Mouse (Mus musculus) right cerebral cortex, postnatal 25 days (tissue): ENCODE measurements at regions not wholly inside any gene's neighbourhood (a gene's known extent, or its start where the extent isn't known, plus 50 kb on each side); places are given as distances from the start of the nearest gene placed in this dataset.

Experiments used
- DNase-seq: peaks from one replicate; pipeline ENCODE4 v3.0.0; 2022

- DNase-seq, result peak; percentile 17
Measured at GRCm38 (mm10) chr15:67434284-67434683, 933.6 kb upstream of the Lrrc6 start.

GRCm38 (mm10) chr15:67423922-67424321, 923.2 kb upstream of the Lrrc6 start:
- DNase-seq, result no peak

- DNase-seq, result no peak
Measured at GRCm38 (mm10) chr15:67422277-67422953, 921.7 kb upstream of the Lrrc6 start.

- no peak for DNase-seq
Measured at GRCm38 (mm10) chr15:67420776-67421175, 920.1 kb upstream of the Lrrc6 start.

DNA sequence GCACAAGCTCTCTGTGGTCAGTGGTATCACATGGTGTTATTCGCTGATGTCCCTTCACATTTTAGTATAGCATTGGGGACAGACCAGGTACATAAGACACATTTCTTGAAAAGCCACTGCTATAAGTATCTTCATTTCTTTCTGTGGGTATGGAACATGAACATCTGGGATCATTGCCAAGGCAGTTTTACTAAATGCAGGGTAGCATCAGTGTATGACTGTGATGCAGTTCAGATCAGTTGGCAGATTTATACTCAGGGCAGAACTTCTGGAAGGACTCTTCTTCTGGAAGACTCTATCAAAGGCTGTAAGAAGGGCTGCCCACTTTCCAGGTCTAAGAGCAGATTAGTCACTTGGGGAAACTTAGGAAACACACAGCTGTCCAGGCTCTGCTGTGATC, 919.0 kb upstream of the Lrrc6 start:
- no peak for DNase-seq

DNA sequence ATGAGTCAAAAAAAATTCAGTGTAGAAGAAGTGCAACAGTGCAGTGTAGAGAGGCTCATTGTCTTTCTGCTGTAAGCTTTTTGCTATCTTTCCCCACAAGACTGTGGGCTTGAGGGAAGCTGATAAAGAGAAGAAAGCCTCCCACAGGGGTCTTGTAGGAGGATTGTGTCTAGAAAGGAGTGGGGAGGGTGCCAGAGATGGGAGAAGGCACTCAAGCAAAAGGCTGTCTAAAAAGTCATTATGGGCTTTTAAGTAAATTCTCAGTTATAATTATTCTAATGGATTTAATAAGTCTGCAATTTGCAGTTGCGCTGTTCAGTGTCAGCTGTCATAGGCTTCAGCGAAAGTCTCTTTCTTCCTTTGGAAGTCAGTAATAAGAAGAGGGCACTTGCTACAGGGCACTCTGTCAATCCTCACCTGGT, 917.0 kb upstream of the Lrrc6 start:
- DNase-seq, result no peak

DNA sequence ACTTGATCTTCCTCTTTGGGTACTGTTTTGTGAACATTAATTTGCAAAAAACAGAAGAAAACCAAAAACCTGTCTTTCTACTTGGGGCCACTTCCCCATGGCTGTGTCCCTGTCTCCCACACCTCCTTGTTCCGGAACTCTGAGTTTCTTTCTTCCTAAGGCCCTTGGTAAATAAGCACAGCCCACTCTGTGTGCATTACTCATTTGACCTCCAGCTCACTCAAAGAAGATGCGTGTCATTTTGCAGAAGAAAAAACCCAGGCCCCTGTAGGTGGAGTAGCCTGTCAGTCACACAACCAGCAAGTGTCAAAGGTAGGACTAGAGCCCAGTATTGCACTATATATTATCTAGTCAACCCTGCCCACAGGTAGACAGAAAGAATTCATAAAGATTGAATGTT, 915.1 kb upstream of the Lrrc6 start:
- DNase-seq, result no peak

DNA sequence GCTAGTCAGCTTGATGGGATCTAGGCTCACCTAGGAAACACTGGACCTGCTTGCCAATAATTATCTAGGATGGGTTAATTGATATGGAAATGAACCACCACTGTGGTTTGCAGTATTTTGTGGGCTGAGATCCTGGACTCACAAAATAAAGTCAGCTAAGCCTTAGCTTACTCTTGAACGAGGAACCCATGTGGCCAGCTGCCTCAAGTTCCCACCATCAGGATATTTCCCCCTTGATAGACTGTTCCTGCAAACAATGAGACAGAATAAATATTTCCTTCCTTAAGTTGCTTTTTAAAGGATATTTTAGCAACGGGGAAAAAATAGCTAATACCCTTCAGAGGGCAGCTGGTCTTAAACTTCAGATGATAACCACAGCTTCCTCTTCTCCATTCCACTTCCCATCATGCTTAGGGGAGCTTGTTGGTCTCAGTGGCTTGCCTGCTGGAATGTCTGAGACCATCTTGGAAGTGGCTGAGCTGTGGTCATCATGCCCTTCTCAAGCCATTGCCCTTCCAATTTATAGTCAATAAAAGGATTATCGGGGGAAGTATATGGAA, 913.7 kb upstream of the Lrrc6 start:
- no peak for DNase-seq

DNA sequence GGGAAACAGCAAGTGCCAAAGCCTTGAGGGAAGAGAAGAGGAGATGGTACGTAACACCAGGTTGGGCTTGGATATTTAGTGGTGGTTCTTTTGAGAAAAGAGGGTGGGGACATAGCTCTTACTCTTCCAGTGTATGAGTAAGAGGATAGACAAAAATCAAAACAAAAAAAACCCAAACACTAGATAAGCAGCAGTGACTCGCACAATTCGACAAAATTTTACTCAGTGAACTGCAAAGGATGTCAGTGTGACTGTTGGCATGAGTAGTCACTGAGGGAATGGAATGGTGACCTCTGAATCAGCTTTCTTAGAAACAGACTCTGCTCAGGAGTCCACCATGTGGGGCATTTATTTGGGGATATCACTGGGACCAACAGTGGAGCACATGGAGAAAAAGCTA, 912.9 kb upstream of the Lrrc6 start:
- DNase-seq, result no peak

GRCm38 (mm10) chr15:67412394-67412793, 911.7 kb upstream of the Lrrc6 start:
- DNase-seq, result no peak

- no peak for DNase-seq
Measured at GRCm38 (mm10) chr15:67411657-67412056, 910.9 kb upstream of the Lrrc6 start.

DNA sequence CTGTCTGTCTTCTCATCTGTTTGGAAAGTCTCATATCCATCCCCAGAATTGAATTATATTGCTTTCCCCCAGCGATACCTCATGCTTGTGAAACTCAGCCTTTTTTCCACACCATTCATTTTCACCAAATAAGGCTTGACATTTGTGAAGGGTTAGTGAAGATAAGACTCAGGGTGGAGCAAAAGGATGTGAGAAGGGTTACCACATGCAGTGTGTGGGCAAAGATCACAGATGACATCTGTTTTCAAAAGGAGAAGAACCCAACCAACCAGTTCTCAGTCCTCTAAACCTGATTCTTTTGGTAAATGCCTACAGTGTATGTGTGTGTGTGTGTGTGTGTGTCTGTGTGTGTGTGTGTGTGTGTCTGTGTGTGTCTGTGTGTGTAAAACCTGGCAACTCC, 909.3 kb upstream of the Lrrc6 start:
- no peak for DNase-seq

GRCm38 (mm10) chr15:67408871-67409559, 908.3 kb upstream of the Lrrc6 start:
- no peak for DNase-seq

GRCm38 (mm10) chr15:67407244-67407643, 906.5 kb upstream of the Lrrc6 start:
- no peak for DNase-seq

DNA sequence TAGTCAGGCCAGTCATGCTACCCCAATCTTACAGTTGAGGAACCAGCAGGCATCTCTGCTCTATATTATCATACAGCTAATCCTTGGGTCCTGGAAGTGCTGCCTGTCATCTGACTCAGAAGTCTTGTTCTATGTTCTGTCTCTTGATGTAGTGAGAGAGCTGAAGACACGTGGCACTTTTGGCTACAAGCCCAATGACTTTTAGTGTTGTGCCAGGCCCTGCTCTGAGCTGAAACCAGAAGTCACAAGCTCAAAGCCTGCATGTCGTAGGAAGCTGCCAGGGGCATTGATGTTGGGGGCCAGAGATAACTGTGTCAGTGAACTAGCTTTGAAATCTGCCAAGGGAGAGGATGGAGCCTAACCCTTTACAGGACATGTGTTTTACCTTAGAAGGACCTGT, 904.8 kb upstream of the Lrrc6 start:
- DNase-seq, result no peak

DNA sequence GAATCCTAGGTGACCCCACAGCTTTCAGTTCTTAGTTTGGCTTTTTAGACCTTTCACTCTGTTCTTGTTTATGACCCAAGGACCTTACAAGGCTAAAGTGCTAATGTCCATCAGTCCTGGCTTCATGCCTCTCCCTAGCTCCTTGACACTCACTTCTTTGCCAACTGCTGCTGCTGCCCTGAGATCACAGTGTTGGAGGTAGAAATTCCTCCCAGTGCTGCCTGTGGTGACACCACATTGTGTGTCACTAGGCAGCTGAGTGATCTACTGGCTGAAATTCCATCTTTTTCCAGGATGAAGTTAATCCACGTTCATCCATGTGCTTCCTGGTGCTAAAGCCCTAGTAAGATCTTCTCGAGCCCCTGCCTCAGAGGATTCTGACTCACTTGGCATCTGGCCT, 904.3 kb upstream of the Lrrc6 start:
- no peak for DNase-seq

DNA sequence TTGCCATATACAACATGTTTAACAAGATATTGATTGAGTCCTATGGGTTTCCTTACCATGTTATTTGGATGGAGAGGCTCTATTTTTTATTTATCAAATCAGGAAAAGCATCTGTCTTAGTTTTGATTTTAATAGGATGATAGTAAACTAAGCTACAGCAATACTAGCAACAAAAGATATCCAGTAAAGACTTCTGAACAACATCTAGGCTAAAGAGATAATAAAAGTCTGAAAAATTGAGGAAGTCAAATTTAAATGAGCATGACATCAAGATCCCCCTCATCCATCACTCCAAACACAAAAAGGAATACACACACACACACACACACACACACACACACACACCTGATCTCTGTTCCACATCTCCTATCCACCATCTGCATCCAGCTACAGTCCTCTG, 901.6 kb upstream of the Lrrc6 start:
- no peak for DNase-seq

- DNase-seq, result no peak
Measured at GRCm38 (mm10) chr15:67397269-67397668, 896.6 kb upstream of the Lrrc6 start.

GRCm38 (mm10) chr15:67395114-67395513, 894.4 kb upstream of the Lrrc6 start:
- DNase-seq, result no peak

DNA sequence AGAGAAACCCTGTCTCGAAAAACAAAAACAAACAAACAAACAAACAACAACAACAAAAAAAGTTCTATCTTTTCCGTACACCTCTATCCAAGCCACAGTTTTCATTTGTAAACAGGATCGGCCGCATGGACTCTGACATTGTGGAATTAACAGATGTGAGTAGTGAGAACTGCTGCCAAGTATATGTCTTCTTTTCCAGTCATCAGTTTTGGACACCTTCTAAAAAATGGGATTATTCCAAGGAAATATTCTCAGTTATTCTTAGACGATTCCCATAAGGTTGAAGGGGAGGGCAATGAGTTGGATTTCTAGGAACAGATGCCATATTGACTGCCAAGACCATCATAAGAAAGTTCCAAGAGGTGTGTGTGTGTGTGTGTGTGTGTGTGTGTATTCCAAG, 891.2 kb upstream of the Lrrc6 start:
- no peak for DNase-seq

- DNase-seq, result no peak
Measured at GRCm38 (mm10) chr15:67388514-67388913, 887.8 kb upstream of the Lrrc6 start.

DNA sequence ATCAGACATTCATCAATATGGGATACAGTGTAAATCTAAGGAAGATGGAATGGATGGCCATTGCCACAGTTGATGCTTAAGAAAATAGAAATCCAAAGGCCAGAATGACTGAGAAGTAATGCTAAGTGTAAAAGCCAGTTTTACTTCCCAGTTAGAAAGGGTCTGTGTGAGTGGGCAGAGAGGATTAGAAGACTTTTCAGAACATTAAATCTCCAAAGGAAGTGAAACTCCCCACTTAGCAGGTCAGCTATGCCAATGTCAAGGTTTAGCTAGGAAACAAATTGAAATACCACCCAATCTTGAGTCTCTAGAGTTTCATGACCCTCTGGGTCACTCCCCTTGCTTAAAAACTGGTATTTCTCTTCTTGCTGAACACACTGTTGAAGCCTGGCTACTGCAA, 886.2 kb upstream of the Lrrc6 start:
- no peak for DNase-seq

DNA sequence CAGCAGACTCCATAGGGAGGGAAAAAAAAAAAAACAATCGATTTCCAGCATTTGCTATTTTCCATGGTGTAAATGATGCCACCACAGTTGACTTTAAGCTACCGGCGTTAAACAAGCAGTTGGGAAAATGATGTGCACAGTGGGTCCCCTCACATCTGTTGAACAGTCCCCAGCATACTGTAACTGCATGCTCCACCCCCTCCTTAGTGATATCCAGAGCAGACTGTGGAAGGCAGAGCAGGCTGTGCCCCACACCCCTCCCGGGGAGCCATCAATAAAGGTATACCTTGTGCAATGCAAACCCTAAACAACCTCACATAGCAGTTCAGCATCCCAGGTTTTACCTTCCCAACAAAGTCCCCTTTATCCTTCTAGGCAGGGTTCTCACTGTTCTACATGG, 872.9 kb upstream of the Lrrc6 start:
- DNase-seq, result no peak

- DNase-seq, result no peak
Measured at GRCm38 (mm10) chr15:67373030-67373429, 872.3 kb upstream of the Lrrc6 start.
